Mouse (Mus musculus) megakaryocyte, embryonic 14.5 days (primary cell): ENCODE data around the gene Grn. TPM values are rescaled to one million over a fixed set of nuclear protein-coding genes. Genes with fewer than 3 reads are reported as not detected.
A peak's percentile ranks its signal among the peaks of the same experiment; 100 is the strongest.

Experiments used
- H3K27me3 ChIP-seq: replicated peaks from 2 replicates; pipeline ENCODE3; 2012; ENCODE audit warnings: inconsistent platforms
- H3K36me3 ChIP-seq: replicated peaks from 2 replicates; pipeline ENCODE3; 2012; ENCODE audit warnings: low read length, inconsistent platforms, mixed read lengths
- H3K4me1 ChIP-seq: 2 replicates; pipeline ENCODE4 v1.6.1; 2012; ENCODE audit warnings: inconsistent platforms
- H3K4me3 ChIP-seq: replicated peaks from 2 replicates; pipeline ENCODE3; 2012; ENCODE audit warnings: moderate library complexity, mild to moderate bottlenecking, inconsistent platforms
- H3K9me3 ChIP-seq: 2 replicates; pipeline ENCODE4 v1.6.1; 2012; ENCODE audit warnings: inconsistent platforms
- FLI1 ChIP-seq: IDR thresholded peaks from 2 replicates; pipeline ENCODE4 v1.6.1; 2012; ENCODE audit warnings: low read length, inconsistent platforms, mixed read lengths
- GATA1 ChIP-seq: IDR thresholded peaks from 3 replicates; pipeline ENCODE4 v1.6.1; 2012; ENCODE audit warnings: mixed read lengths, low read length, inconsistent platforms, borderline replicate concordance
- polyA plus RNA-seq: library from polyadenylated mRNA; stranded (reverse); fragments of >175 nt; gene quantifications from 2 replicates; pipeline ENCODE4 v1.2.3, GENCODE M21; 2012; ENCODE audit warnings: low replicate concordance; ENCODE audit not compliant: insufficient read depth

The Grn gene
- polyA plus RNA-seq, 1 experiment = 152 TPM

- Histone ChIP-seq H3K27me3 (peaks cover 35% of the 10 kb centered on the region), H3K9me3 (peaks cover 18% of the 10 kb centered on the region), H3K4me1 (peaks cover 10% of the 10 kb centered on the region; the same call in 1 of the 2 replicates), H3K36me3 (no peaks in the 10 kb centered on the region), H3K4me3 (peak overlapping the region; percentile 6)
- TF ChIP-seq GATA1 (no peak), FLI1 (no peak)
Observed at GRCm38 (mm10) chr11:102418887-102419286, 11.2 kb upstream of the Grn start.

DNA sequence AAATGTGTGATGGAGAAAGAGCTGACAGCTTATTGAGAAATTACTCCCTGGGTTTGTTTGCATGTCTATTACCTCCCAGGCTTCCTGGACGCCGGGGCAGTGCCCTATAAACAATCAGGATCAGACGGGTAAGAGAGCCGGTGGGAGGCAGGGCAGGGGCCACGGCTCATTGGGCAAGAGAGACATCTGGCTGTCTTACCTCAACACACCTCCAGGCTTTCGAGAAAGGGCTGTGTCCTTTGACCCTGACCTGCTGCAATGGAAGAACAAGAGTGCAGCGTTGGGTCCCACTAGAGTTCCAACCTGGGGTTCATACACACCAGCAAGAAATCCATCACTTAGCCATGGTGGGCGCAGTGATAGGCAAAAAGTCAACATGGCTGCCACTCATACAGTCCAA, 8.6 kb upstream of the Grn start:
- H3K4me1 ChIP-seq = peaks cover 15% of the 10 kb centered on the region
- peaks cover 31% of the 10 kb centered on the region for H3K27me3 ChIP-seq
- H3K4me3 ChIP-seq = no peak overlapping the region
- TF ChIP-seq GATA1 = no peak
- no peak for TF ChIP-seq FLI1
- no peaks in the 10 kb centered on the region for H3K36me3 ChIP-seq
- H3K9me3 ChIP-seq = peaks cover 18% of the 10 kb centered on the region

DNA sequence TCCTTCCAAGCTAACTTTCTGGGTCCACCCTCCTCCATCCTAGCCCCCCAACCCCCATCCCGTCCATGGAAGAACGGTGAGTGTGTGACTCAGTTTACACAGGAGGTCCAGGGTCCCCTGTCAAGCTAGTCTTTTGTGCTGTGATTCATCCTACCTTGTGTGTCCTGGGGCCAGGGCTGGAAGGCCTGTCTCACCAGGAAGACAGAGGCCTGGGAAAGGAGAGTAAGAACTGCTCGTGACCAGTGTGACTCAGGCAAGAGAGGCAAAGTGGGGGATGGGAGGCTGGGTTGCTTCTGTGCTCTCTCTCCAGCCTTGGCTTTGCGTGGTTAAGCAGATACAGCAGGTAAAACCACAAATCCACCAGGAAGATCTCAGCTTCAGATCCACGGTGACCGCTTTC, 5.4 kb upstream of the Grn start:
- Histone ChIP-seq H3K27me3 (peaks cover 20% of the 10 kb centered on the region), H3K4me3 (peak overlapping the region; percentile 10), H3K9me3 (peaks cover 19% of the 10 kb centered on the region), H3K4me1 (peaks cover 25% of the 10 kb centered on the region), H3K36me3 (no peaks in the 10 kb centered on the region)
- no peak for TF ChIP-seq FLI1
- no peak for TF ChIP-seq GATA1

DNA sequence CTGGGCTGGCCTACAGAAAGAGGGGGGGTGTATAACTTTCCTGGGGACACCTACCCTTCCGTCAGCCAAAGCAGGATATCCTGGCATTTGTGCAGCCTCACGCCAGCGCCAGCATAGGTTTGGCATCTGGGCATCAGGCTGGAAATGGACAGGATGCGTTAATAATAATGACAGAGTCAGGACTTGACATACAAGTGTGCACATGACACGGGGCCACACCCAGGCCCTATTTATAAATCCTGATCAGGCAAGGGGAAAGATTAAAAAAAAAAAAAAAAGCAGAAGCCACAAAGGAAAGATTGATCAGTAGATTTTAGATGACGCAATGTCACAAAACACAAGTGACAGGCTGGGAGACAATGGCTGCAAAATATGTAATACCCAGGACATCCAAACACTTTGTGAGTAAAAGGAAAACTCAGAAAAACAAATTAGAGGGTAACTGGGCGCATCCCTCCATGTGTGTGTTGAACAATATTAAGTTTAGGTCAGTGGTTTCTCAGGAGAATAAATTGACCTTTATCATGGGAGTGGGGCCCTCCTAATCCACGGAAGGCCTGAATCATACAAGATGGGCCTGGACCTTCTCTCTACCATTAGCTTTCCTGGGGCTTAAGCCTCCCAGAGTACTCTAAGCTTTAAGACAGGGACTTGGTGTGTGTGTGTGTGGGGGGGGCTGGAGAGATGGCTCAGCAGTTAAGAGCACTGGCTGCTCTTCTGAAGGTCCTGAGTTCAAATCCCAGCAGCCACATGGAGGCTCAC, 4.4 kb upstream of the Grn start:
- Histone ChIP-seq H3K4me3 (no peak overlapping the region), H3K4me1 (peaks cover 32% of the 10 kb centered on the region)

GRCm38 (mm10) chr11:102428981-102429540, 1.1 kb upstream of the Grn start:
- peaks cover 6% of the 10 kb centered on the region for H3K27me3 ChIP-seq
- H3K36me3 ChIP-seq = peaks cover 15% of the 10 kb centered on the region
- no peak for TF ChIP-seq FLI1
- TF ChIP-seq GATA1 = no peak
- H3K9me3 ChIP-seq = peaks cover 5% of the 10 kb centered on the region; the same call in 1 of the 2 replicates
- H3K4me3 ChIP-seq = peak overlapping the region; percentile 95
- peaks cover 66% of the 10 kb centered on the region for H3K4me1 ChIP-seq

More for the DNA sequence above, 4.4 kb upstream of the Grn start:
- Histone ChIP-seq H3K9me3 (peaks cover 10% of the 10 kb centered on the region), H3K27me3 (peaks cover 18% of the 10 kb centered on the region), H3K36me3 (no peaks in the 10 kb centered on the region)
- TF ChIP-seq FLI1 = no peak
- no peak for TF ChIP-seq GATA1

DNA sequence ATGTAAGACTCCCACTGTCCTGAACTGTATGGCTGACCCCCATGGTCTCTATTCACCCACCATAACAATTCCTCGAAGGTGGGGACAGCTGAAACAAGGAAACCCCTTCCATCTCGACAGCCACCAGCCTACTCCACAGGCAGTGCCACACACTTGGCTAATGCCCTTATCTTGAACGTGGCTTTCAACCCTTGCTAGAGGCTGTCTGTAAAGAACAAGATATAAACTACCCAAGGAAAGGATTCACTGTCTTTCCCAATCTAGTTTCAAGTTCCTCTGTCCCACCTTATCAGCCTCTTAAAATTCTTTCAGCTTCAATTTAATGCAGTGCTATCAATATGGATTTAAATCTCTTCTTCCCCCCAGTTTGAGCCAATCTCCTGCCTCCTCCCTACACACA, 564 bp upstream of the Grn start:
- Histone ChIP-seq H3K36me3 (peaks cover 20% of the 10 kb centered on the region), H3K9me3 (peaks cover 5% of the 10 kb centered on the region; the same call in 1 of the 2 replicates), H3K27me3 (peaks cover 3% of the 10 kb centered on the region), H3K4me3 (peak overlapping the region; percentile 95), H3K4me1 (peaks cover 69% of the 10 kb centered on the region)
- no peak for TF ChIP-seq GATA1
- no peak for TF ChIP-seq FLI1

- Histone ChIP-seq H3K9me3 (peaks cover 5% of the 10 kb centered on the region; the same call in 1 of the 2 replicates), H3K27me3 (peaks cover 2% of the 10 kb centered on the region), H3K4me1 (peaks cover 67% of the 10 kb centered on the region), H3K4me3 (peak overlapping the region; percentile 95), H3K36me3 (peaks cover 36% of the 10 kb centered on the region)
- no peak for TF ChIP-seq FLI1
- no peak for TF ChIP-seq GATA1
Observed at GRCm38 (mm10) chr11:102431018-102431645, 1.0 kb downstream of the Grn start.

DNA sequence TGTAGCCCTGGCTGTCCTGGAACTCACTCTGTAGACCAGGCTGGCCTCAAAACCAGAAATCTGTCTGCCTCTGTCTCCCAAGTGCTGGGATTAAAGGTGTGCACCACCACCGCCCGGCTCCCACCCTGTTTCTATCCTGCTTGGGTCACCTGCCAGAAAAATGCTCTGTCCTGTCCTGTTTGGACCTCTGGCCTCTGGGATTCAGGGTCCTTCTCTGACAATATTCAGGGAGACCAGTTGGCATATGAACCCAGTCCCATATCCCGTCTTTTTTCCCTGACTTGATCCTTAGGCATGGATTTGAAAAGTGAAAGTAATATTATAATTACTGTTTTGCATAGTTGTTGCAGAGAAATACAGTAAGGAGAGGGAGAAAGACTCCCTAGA, 1.6 kb downstream of the Grn start:
- Histone ChIP-seq H3K4me3 (peak overlapping the region; percentile 93), H3K27me3 (peaks cover 2% of the 10 kb centered on the region), H3K9me3 (peaks cover 5% of the 10 kb centered on the region; the same call in 1 of the 2 replicates), H3K4me1 (peaks cover 72% of the 10 kb centered on the region), H3K36me3 (peaks cover 41% of the 10 kb centered on the region)
- TF ChIP-seq FLI1 (no peak), GATA1 (no peak)

DNA sequence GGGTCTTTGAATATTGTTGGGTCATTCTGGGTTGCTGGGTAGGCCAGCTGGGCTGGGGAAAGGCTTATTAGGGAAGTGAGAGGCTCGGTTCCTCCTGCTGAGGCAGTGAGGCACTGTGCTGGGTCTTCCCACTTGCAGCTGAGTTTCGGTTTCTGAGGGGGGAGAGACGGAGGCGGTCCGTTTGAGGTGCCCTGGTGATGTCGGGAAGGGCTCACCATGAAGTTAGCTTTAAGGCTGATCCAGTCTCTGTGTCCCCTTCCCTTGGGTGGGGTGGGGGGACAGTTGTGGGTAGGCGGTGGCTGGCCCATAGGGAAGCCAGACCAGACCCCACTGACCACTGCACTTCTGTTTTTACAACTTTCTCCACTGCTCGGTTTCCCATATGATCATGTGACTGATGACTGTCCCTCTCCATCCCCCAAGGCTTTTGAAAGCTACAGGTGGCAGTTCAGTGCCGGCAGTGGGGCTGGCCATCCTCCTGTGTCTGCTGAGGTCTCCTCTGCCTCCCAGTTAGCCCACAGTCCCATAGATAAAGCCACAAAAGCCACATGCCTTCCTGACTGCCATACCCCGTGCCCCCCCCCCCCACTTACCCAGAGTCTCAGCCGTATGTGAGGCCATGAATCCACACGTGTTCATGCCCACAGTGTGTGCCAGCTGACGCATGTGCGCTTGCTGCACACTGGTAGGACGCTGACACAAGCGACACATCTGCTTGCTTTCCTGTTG, 2.2 kb downstream of the Grn start:
- TF ChIP-seq GATA1 (no peak), FLI1 (no peak)
- Histone ChIP-seq H3K27me3 (peaks cover 4% of the 10 kb centered on the region), H3K4me3 (peak overlapping the region; percentile 93), H3K36me3 (peaks cover 46% of the 10 kb centered on the region), H3K9me3 (peaks cover 2% of the 10 kb centered on the region; the same call in 1 of the 2 replicates), H3K4me1 (peaks cover 76% of the 10 kb centered on the region)

GRCm38 (mm10) chr11:102432896-102433295, 2.8 kb downstream of the Grn start:
- Histone ChIP-seq H3K9me3 (peaks cover 4% of the 10 kb centered on the region; the same call in 1 of the 2 replicates), H3K36me3 (peaks cover 50% of the 10 kb centered on the region), H3K4me1 (peaks cover 83% of the 10 kb centered on the region), H3K4me3 (peak overlapping the region; percentile 93), H3K27me3 (peaks cover 10% of the 10 kb centered on the region)
- TF ChIP-seq FLI1 (no peak), GATA1 (no peak)
